8 mouse cellular contexts compared by ENCODE assay signal in genomic region chr13:63335421-63336134, GRCm38 (mm10).
DNase-seq lines count a peak whose midpoint lies in the region; ATAC-seq and TF ChIP-seq lines count a peak whose summit lies in the region.

No protein-coding gene starts in this region.

- H3K27ac ChIP-seq in heart, postnatal 0 days (ENCODE audit: low read depth): no peak overlapping the region
- H3K27ac ChIP-seq in forebrain, postnatal 0 days (ENCODE audit: low read depth, low read length): no peak overlapping the region

- H3K9me3 ChIP-seq in heart, postnatal 0 days (replicated peaks; ENCODE audit: control insufficient read depth, low read length): no peaks in the 10 kb centered on the region
- H3K9me3 ChIP-seq in forebrain, postnatal 0 days (ENCODE audit: low read length): no peaks in the 10 kb centered on the region

- ATAC-seq in heart, postnatal 0 days (ENCODE audit: insufficient read depth, low read depth): no peak
- no peak for ATAC-seq in forebrain, postnatal 0 days

- H3K4me3 ChIP-seq in heart, postnatal 0 days (ENCODE audit: low read depth, low read length): no peak overlapping the region
- no peak overlapping the region for H3K4me3 ChIP-seq in forebrain, postnatal 0 days (ENCODE audit: low read depth, low read length)

- intact Hi-C loops in heart, postnatal 36 days (cut with DNase I): no loop called here

- 67% methylated on average over 4 of the region's 4 CpGs for WGBS in heart, postnatal 0 days
- WGBS in forebrain, postnatal 0 days: 74% methylated on average over 4 of the region's 4 CpGs

- TF ChIP-seq CTCF in heart, postnatal 0 days (IDR thresholded peaks at IDR 0.05; ENCODE audit: low read depth): peak; percentile 57
- TF ChIP-seq CTCF in forebrain, postnatal 0 days (IDR thresholded peaks at IDR 0.05; ENCODE audit: low read depth): peak; percentile 63

- H3K36me3 ChIP-seq in heart, postnatal 0 days (replicated peaks; ENCODE audit: control insufficient read depth, insufficient read depth, low read length): 0 out of 2 replicates have a peak, but pooled peaks cover 7% of the 10 kb centered on the region
- no peaks in the 10 kb centered on the region for H3K36me3 ChIP-seq in forebrain, postnatal 0 days (ENCODE audit: insufficient read depth)

- H3K9ac ChIP-seq in heart, postnatal 0 days (replicated peaks; ENCODE audit: low read depth, low read length): no peak overlapping the region
- H3K9ac ChIP-seq in forebrain, postnatal 0 days: no peak overlapping the region

- DNase-seq in heart, postnatal 0 days (ENCODE audit: low spot score): no peak
- no peak for DNase-seq in heart, postnatal 36 days
- peak; percentile 59 for DNase-seq in CD4-positive, CD25-positive, alpha-beta regulatory T cell, adult 2 months (ENCODE audit: low read depth, low spot score)
- DNase-seq in brain, adult 2 months (ENCODE audit: low read depth, low spot score): peak; percentile 68
- DNase-seq in forebrain, postnatal 0 days: peak; percentile 58
- DNase-seq in lung, postnatal 14 days: peak; percentile 51
- peak; percentile 58 for DNase-seq in thymus, postnatal 4 days
- no peak for DNase-seq in urinary bladder, adult 18-20 months (ENCODE audit: low spot score in 2 of 2)

- H3K4me2 ChIP-seq in heart, postnatal 0 days (ENCODE audit: low read depth, low read length): no peak overlapping the region
- H3K4me2 ChIP-seq in forebrain, postnatal 0 days (ENCODE audit: low read depth): no peak overlapping the region

- H3K27me3 ChIP-seq in heart, postnatal 0 days (ENCODE audit: control insufficient read depth, insufficient read depth, low read length): no peaks in the 10 kb centered on the region
- no peaks in the 10 kb centered on the region for H3K27me3 ChIP-seq in forebrain, postnatal 0 days (ENCODE audit: insufficient read depth, low read length)

- no peak for TF ChIP-seq EP300 in heart, postnatal 0 days (IDR thresholded peaks at IDR 0.05; ENCODE audit: low read depth)

- no peaks in the 10 kb centered on the region for H3K4me1 ChIP-seq in heart, postnatal 0 days (ENCODE audit: control insufficient read depth, insufficient read depth)
- H3K4me1 ChIP-seq in forebrain, postnatal 0 days (ENCODE audit: insufficient read depth): no peaks in the 10 kb centered on the region

Comparison
In these comparisons a context has a peak if more than half of its experiments do, and no peak if none do; other contexts are left out.
1. DNase-seq: peak in CD4-positive, CD25-positive, alpha-beta regulatory T cell, adult 2 months (single experiment), brain, adult 2 months (single experiment), forebrain, postnatal 0 days (single experiment), lung, postnatal 14 days (single experiment) and thymus, postnatal 4 days (single experiment); none in heart, postnatal 0 days (single experiment), heart, postnatal 36 days (0 of 2) and urinary bladder, adult 18-20 months (0 of 2).